Mouse (Mus musculus) ES-E14 (cell line): ENCODE data around the gene Sirpb1c. TPM values are rescaled to one million over a fixed set of nuclear protein-coding genes. Genes with fewer than 3 reads are reported as not detected.
"Not testable (repeated sequence)": the region's sequence is repeated elsewhere in the genome, so short reads cannot be mapped to it uniquely, and the experiment has no call there.

Source experiments
- DNase-seq: peaks from one replicate; pipeline ENCODE4 v3.0.0-alpha.2; 2013; ENCODE audit warnings: low read depth, low spot score
- H3K27ac ChIP-seq: 2 replicates; pipeline ENCODE4 v1.5.1; 2012; ENCODE audit warnings: low read depth, mild to moderate bottlenecking, low read length, moderate library complexity, mixed read lengths; ENCODE audit not compliant: poor library complexity, insufficient read depth, severe bottlenecking
- H3K36me3 ChIP-seq: 2 replicates; pipeline ENCODE4 v1.6.1; 2012; ENCODE audit warnings: mild to moderate bottlenecking, low read length, moderate library complexity, mixed read lengths; ENCODE audit not compliant: control insufficient read depth, poor library complexity, insufficient read depth, severe bottlenecking
- H3K4me1 ChIP-seq, 2 experiments: fragments of 150-350 bp in 1 of 2; sonication (generic) in 1 of 2; 2 replicates each; pipeline ENCODE4 v1.6.1; 2012; ENCODE audit warnings: low read length in 2 of 2, mild to moderate bottlenecking in 1 of 2, mixed read lengths in 1 of 2; ENCODE audit not compliant: control insufficient read depth in 2 of 2, insufficient read depth in 2 of 2, poor library complexity in 1 of 2
- H3K4me3 ChIP-seq, 2 experiments: fragments of 150-350 bp in 1 of 2; sonication (generic) in 1 of 2; 2 replicates each; pipeline ENCODE4 v1.5.1; 2012; ENCODE audit warnings: low read length in 2 of 2, low read depth in 1 of 2, mild to moderate bottlenecking in 1 of 2, mixed read lengths in 1 of 2; ENCODE audit not compliant: insufficient read depth in 1 of 2, poor library complexity in 1 of 2, severe bottlenecking in 1 of 2
- H3K9ac ChIP-seq: 2 replicates; pipeline ENCODE4 v1.6.1; 2012; ENCODE audit warnings: low read depth, mild to moderate bottlenecking, low read length, mixed read lengths; ENCODE audit not compliant: poor library complexity, insufficient read depth, severe bottlenecking
- H3K9me3 ChIP-seq: fragments of 150-350 bp; sonication (generic); 2 replicates; pipeline ENCODE4 v1.6.1; 2012; ENCODE audit warnings: low read depth, mild to moderate bottlenecking, low read length; ENCODE audit not compliant: control insufficient read depth, insufficient read depth
- CHD2 ChIP-seq: IDR thresholded peaks from 2 replicates; pipeline ENCODE4 v1.6.1; 2014; ENCODE audit warnings: mild to moderate bottlenecking, low read depth, low read length, inconsistent platforms
- HCFC1 ChIP-seq: IDR thresholded peaks from 2 replicates; pipeline ENCODE4 v1.6.1; 2012; ENCODE audit warnings: low read length, inconsistent platforms, borderline replicate concordance; ENCODE audit not compliant: insufficient read depth
- MAFK ChIP-seq: IDR thresholded peaks from 2 replicates; pipeline ENCODE4 v1.6.1; 2014; ENCODE audit warnings: mild to moderate bottlenecking, low read depth, low read length, inconsistent platforms; ENCODE audit not compliant: insufficient read depth
- ZC3H11A ChIP-seq: IDR thresholded peaks from 2 replicates; pipeline ENCODE4 v1.6.1; 2012; ENCODE audit warnings: low read depth, mild to moderate bottlenecking, inconsistent platforms, low read length, borderline replicate concordance
- ZNF384 ChIP-seq: IDR thresholded peaks from 2 replicates; pipeline ENCODE4 v1.6.1; 2012; ENCODE audit warnings: low read depth, low read length, inconsistent platforms
- in situ Hi-C, 2 experiments: fragments of 600-800 bp; cut with MboI; formaldehyde crosslinking; loops; one replicate each; pipeline ENCODE4 v1.15.1; 2025; ENCODE audit warnings: low sequenced_read_pairs in 2 of 2, inconsistent platforms in 1 of 2; ENCODE audit not compliant: unreplicated experiment in 2 of 2
- total RNA-seq: library from RNA; depleted of rRNA; stranded (reverse); fragments of 300-350 nt; gene quantifications from 2 replicates; pipeline ENCODE4 v1.2.3, GENCODE M21; 2012; rRNA removed

The Sirpb1c gene
- not detected in 2 replicates for total RNA-seq

GRCm38 (mm10) chr3:15848280-15848679 lies at the start of gene Sirpb1c:
Gene Sirpb1c (minus strand): TSS chr3:15848528.
- H3K36me3 ChIP-seq, H3K9ac ChIP-seq, DNase-seq, H3K4me3 ChIP-seq, H3K27ac ChIP-seq, H3K9me3 ChIP-seq, in situ Hi-C loops, H3K4me1 ChIP-seq: not testable (repeated sequence)

- no peak overlapping the region for H3K4me3 ChIP-seq
- TF ChIP-seq CHD2, result no peak
- TF ChIP-seq ZNF384, result no peak
- TF ChIP-seq HCFC1, result no peak
- no peaks in the 10 kb centered on the region for H3K4me1 ChIP-seq
- no peak overlapping the region for H3K9ac ChIP-seq
- in situ Hi-C loops, result no loop called here
- no peaks in the 10 kb centered on the region for H3K9me3 ChIP-seq
- H3K27ac ChIP-seq, result no peak overlapping the region
- H3K36me3 ChIP-seq, result no peaks in the 10 kb centered on the region
- no peak for DNase-seq
Observed at GRCm38 (mm10) chr3:15886380-15886779, 38.1 kb upstream of the Sirpb1c start.

- in situ Hi-C loops, H3K4me1 ChIP-seq: not testable (repeated sequence)
Observed at GRCm38 (mm10) chr3:15855773-15856172, 7.4 kb upstream of the Sirpb1c start.

GRCm38 (mm10) chr3:15849922-15850321 lies 1.6 kb upstream of the Sirpb1c start:
- no peaks in the 10 kb centered on the region for H3K36me3 ChIP-seq
- TF ChIP-seq ZC3H11A, result no peak
- TF ChIP-seq HCFC1, result no peak
- no peak for TF ChIP-seq MAFK
- TF ChIP-seq ZNF384, result no peak

More at GRCm38 (mm10) chr3:15855773-15856172, 7.4 kb upstream of the Sirpb1c start:
- not testable (repeated sequence) for H3K4me3 ChIP-seq, H3K36me3 ChIP-seq, H3K9ac ChIP-seq, H3K9me3 ChIP-seq, DNase-seq, H3K27ac ChIP-seq

GRCm38 (mm10) chr3:15847332-15848047 lies 838 bp downstream of the Sirpb1c start:
- no peaks in the 10 kb centered on the region for H3K9me3 ChIP-seq
- H3K9ac ChIP-seq, result no peak overlapping the region
- H3K4me1 ChIP-seq, result no peaks in the 10 kb centered on the region
- no peaks in the 10 kb centered on the region for H3K36me3 ChIP-seq
- H3K4me3 ChIP-seq, result no peak overlapping the region
- in situ Hi-C loops, result no loop called here
- no peak overlapping the region for H3K27ac ChIP-seq
- DNase-seq, result no peak
- TF ChIP-seq HCFC1 (no peak), CHD2 (no peak), ZNF384 (no peak), ZC3H11A (no peak), MAFK (no peak)

More at GRCm38 (mm10) chr3:15849922-15850321, 1.6 kb upstream of the Sirpb1c start:
- Histone ChIP-seq H3K4me3 (no peak overlapping the region), H3K9ac (no peak overlapping the region), H3K27ac (no peak overlapping the region), H3K4me1 (no peaks in the 10 kb centered on the region), H3K9me3 (no peaks in the 10 kb centered on the region)
- in situ Hi-C loops, result no loop called here
- no peak for DNase-seq

- H3K9ac ChIP-seq, H3K4me1 ChIP-seq, H3K9me3 ChIP-seq, DNase-seq, H3K27ac ChIP-seq, in situ Hi-C loops, H3K36me3 ChIP-seq, H3K4me3 ChIP-seq: not testable (repeated sequence)
Observed at GRCm38 (mm10) chr3:15773642-15774041, 74.7 kb downstream of the Sirpb1c start.
